Mouse (Mus musculus) heart, postnatal 0 days (tissue): ENCODE measurements around the gene Nubpl.

Experiments
- CTCF ChIP-seq: IDR thresholded peaks from 2 replicates; pipeline ENCODE4 v1.5.1; 2016; ENCODE audit warnings: antibody characterized with exemption, control low read depth, low read depth
- EP300 ChIP-seq: IDR thresholded peaks from 2 replicates; pipeline ENCODE4 v1.6.1; 2016; ENCODE audit warnings: antibody characterized with exemption, low read depth

- TF ChIP-seq CTCF: no peak
- no peak for TF ChIP-seq EP300
These were observed 151.0 kb downstream of the Nubpl start for GRCm38 (mm10) chr12:52248531-52248930.
